Mouse (Mus musculus) kidney, postnatal 0 days (tissue): Measurements from ENCODE around the gene Ltbp4. TPM values are rescaled to one million over a fixed set of nuclear protein-coding genes. Genes with fewer than 3 reads are reported as not detected.

ENCODE experiments used
- ATAC-seq: fragments of 200-750 bp; cut with Nextera tagmentation; replicated peaks from 2 replicates; pipeline ENCODE4 v1.8.0; 2017; ENCODE audit warnings: low read depth, moderate number of reproducible peaks, moderate TSS enrichment, moderate library complexity; ENCODE audit not compliant: low FRiP score
- DNase-seq: peaks from one replicate; pipeline ENCODE4 v3.0.0-alpha.2; 2016; ENCODE audit warnings: low spot score
- H3K27ac ChIP-seq: fragments of 300-500 bp; sonication (generic); 2 replicates; pipeline ENCODE4 v1.5.1; 2014; ENCODE audit warnings: mild to moderate bottlenecking
- H3K27me3 ChIP-seq: fragments of 300-500 bp; sonication (generic); 2 replicates; pipeline ENCODE4 v1.6.1; 2014; ENCODE audit warnings: low read length, mixed read lengths; ENCODE audit not compliant: insufficient read depth
- H3K36me3 ChIP-seq: fragments of 300-500 bp; sonication (generic); 2 replicates; pipeline ENCODE4 v1.6.1; 2014; ENCODE audit warnings: low read length, mixed read lengths; ENCODE audit not compliant: insufficient read depth
- H3K4me1 ChIP-seq: fragments of 300-500 bp; sonication (generic); replicated peaks from 2 replicates; pipeline ENCODE4 v1.6.1; 2014; ENCODE audit warnings: antibody characterized with exemption, low read length, mixed read lengths; ENCODE audit not compliant: insufficient read depth
- H3K4me2 ChIP-seq: fragments of 300-500 bp; sonication (generic); 2 replicates; pipeline ENCODE4 v1.6.1; 2014; ENCODE audit warnings: mild to moderate bottlenecking, low read length, moderate library complexity, mixed read lengths
- H3K4me3 ChIP-seq: fragments of 300-500 bp; sonication (generic); replicated peaks from 2 replicates; pipeline ENCODE4 v1.5.1; 2014; ENCODE audit warnings: low read depth, low read length
- H3K9ac ChIP-seq: fragments of 300-500 bp; sonication (generic); 2 replicates; pipeline ENCODE4 v1.6.1; 2014; ENCODE audit warnings: low read depth, low read length
- H3K9me3 ChIP-seq: fragments of 300-500 bp; sonication (generic); replicated peaks from 2 replicates; pipeline ENCODE4 v1.6.1; 2016; ENCODE audit warnings: low read length, inconsistent platforms, mixed read lengths
- CTCF ChIP-seq: IDR thresholded peaks from 2 replicates; pipeline ENCODE4 v1.5.1; 2016; ENCODE audit warnings: antibody characterized with exemption, low read depth, mild to moderate bottlenecking, moderate library complexity
- WGBS: fragments of 180-500 bp; shearing (Covaris S2); extraction: QIAGEN DNeasy Blood & Tissue Kit; methylation state at CpG from one replicate; pipeline ENCODE4 v1.1.7; 2014; 5-methylcytosine and 5-hydroxymethylcytosine counted together
- polyA plus RNA-seq: library from polyadenylated mRNA; unstranded; fragments of >200 nt; fragmentation: Nextera tagmentation; extraction: Ambion mirVana; gene quantifications from 2 replicates; pipeline ENCODE4 v1.2.1, GENCODE M21; 2015

Gene Ltbp4
- polyA plus RNA-seq, 1 experiment from 2014 or later: 41.7 TPM

- 93% methylated on average over 3 of the region's 3 CpGs for WGBS
Measured at GRCm38 (mm10) chr7:27314393-27314792, 23.1 kb downstream of the Ltbp4 start.

GRCm38 (mm10) chr7:27311651-27312284, 25.7 kb downstream of the Ltbp4 start:
- ATAC-seq (no peak), DNase-seq (no peak)
- H3K4me1 ChIP-seq: peaks cover 10% of the 10 kb centered on the region; the same call in 1 of the 2 replicates
- no peak overlapping the region for H3K27ac ChIP-seq
- 88% methylated on average over 12 of the region's 12 CpGs for WGBS
- H3K36me3 ChIP-seq: no peaks in the 10 kb centered on the region
- H3K4me2 ChIP-seq: no peak overlapping the region
- H3K9ac ChIP-seq: no peak overlapping the region
- no peak for TF ChIP-seq CTCF
- H3K27me3 ChIP-seq: no peaks in the 10 kb centered on the region
- H3K4me3 ChIP-seq: no peak overlapping the region
- no peaks in the 10 kb centered on the region for H3K9me3 ChIP-seq

More at GRCm38 (mm10) chr7:27314393-27314792, 23.1 kb downstream of the Ltbp4 start:
- Histone ChIP-seq H3K9ac (no peak overlapping the region), H3K36me3 (0 out of 2 replicates have a peak, but pooled peaks cover 2% of the 10 kb centered on the region), H3K4me2 (no peak overlapping the region), H3K4me1 (peaks cover 7% of the 10 kb centered on the region; the same call in 1 of the 2 replicates), H3K4me3 (no peak overlapping the region), H3K9me3 (no peaks in the 10 kb centered on the region), H3K27me3 (no peaks in the 10 kb centered on the region), H3K27ac (no peak overlapping the region)
- TF ChIP-seq CTCF: peak; percentile 28; the same call in 1 of the 2 replicates
- ATAC-seq: no peak
- no peak for DNase-seq

- no peaks in the 10 kb centered on the region for H3K36me3 ChIP-seq
- no peak overlapping the region for H3K9ac ChIP-seq
- H3K4me3 ChIP-seq: no peak overlapping the region
- no peaks in the 10 kb centered on the region for H3K27me3 ChIP-seq
- no peak for TF ChIP-seq CTCF
- H3K9me3 ChIP-seq: no peaks in the 10 kb centered on the region
- DNase-seq: no peak
- 55% methylated on average over 8 of the region's 8 CpGs for WGBS
- no peak for ATAC-seq
- H3K4me1 ChIP-seq: peaks cover 10% of the 10 kb centered on the region; the same call in 1 of the 2 replicates
- no peak overlapping the region for H3K27ac ChIP-seq
- no peak overlapping the region for H3K4me2 ChIP-seq
Measured at GRCm38 (mm10) chr7:27310996-27311535, 26.4 kb downstream of the Ltbp4 start.

GRCm38 (mm10) chr7:27310306-27310705, 27.2 kb downstream of the Ltbp4 start:
- Histone ChIP-seq H3K27me3 (no peaks in the 10 kb centered on the region), H3K9me3 (no peaks in the 10 kb centered on the region), H3K9ac (no peak overlapping the region), H3K4me1 (peaks cover 10% of the 10 kb centered on the region; the same call in 1 of the 2 replicates), H3K27ac (no peak overlapping the region), H3K4me3 (no peak overlapping the region), H3K36me3 (no peaks in the 10 kb centered on the region), H3K4me2 (peak overlapping the region; percentile 47)
- TF ChIP-seq CTCF: no peak
- DNase-seq (no peak), ATAC-seq (no peak; the same call in 1 of the 2 replicates)
- 14% methylated on average over 17 of the region's 17 CpGs for WGBS

GRCm38 (mm10) chr7:27309832-27310231, 27.7 kb downstream of the Ltbp4 start:
- Histone ChIP-seq H3K36me3 (no peaks in the 10 kb centered on the region), H3K4me2 (no peak overlapping the region), H3K4me3 (no peak overlapping the region), H3K27me3 (no peaks in the 10 kb centered on the region), H3K27ac (no peak overlapping the region), H3K9ac (no peak overlapping the region), H3K9me3 (no peaks in the 10 kb centered on the region), H3K4me1 (peaks cover 10% of the 10 kb centered on the region; the same call in 1 of the 2 replicates)
- WGBS: 55% methylated on average over 3 of the region's 3 CpGs
- DNase-seq (no peak), ATAC-seq (no peak)
- TF ChIP-seq CTCF: no peak

- Histone ChIP-seq H3K4me2 (peak overlapping the region; percentile 59), H3K27me3 (no peaks in the 10 kb centered on the region), H3K9ac (no peak overlapping the region), H3K4me3 (peak overlapping the region; percentile 35), H3K27ac (no peak overlapping the region), H3K4me1 (peaks cover 10% of the 10 kb centered on the region; the same call in 1 of the 2 replicates), H3K36me3 (no peaks in the 10 kb centered on the region), H3K9me3 (no peaks in the 10 kb centered on the region)
- peak; percentile 55 for ATAC-seq
- DNase-seq: peak; percentile 74
- WGBS: 10% methylated on average over 28 of the region's 28 CpGs
- no peak for TF ChIP-seq CTCF
Measured at GRCm38 (mm10) chr7:27308821-27309549, 28.5 kb downstream of the Ltbp4 start.
